Mouse (Mus musculus): ENCODE measurements around the gene Styk1.

DNA sequence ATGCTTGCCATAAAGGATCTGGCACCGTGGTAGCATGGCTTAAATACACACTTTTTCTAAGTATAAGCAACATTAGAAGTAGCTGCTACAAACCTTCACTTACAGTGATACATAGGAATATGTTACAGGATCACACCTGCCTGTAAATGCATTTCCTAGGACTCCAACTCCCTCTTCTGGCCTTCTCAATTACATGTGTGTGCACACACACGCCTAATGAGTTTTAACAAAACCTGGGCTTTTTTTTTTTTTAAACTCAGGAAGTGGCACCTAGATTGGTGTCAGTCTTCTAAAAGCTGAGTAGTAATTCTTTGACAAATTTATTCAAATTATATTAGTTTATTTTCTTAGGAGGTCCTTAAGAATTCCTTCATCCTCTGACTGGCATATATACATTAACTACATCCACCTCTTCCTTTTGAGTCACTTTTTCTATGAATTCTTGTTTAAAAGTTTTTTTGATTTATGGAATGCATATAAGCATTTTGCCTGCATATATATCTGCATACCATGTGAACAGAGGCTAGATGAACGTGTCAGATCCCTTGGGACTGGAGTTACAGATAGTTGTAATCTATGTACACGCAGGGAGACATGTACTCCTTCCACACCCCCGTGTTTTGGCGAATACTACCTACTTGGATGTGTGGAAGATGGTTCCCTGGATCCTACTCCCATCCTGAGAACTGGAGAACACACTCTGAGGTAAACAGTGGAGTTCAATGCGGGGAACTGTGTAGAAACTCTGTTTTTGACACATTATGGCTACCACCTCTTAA is 9.8 kb upstream of the Styk1 start:
- TF ChIP-seq POLR2A (IDR thresholded peaks at IDR 0.05; ENCODE audit: insufficient read depth, low read length) (no peak), EP300 (IDR thresholded peaks at IDR 0.05; ENCODE audit: insufficient read depth, low read depth, low read length) (no peak), CTCF (IDR thresholded peaks at IDR 0.05; ENCODE audit: low read depth, low read length) (no peak)

Data from ES-Bruce4 (cell line).